Mouse (Mus musculus) cerebellum, postnatal 10 days (tissue): ENCODE measurements around the gene Vmn1r78.
"Not testable (repeated sequence)": the region's sequence is repeated elsewhere in the genome, so short reads cannot be mapped to it uniquely, and the experiment has no call there.

Experiments used
- DNase-seq, 2 experiments: peaks; one replicate each; pipeline ENCODE4 v3.0.0; 2021; ENCODE audit warnings: mixed read lengths in 2 of 2

The Vmn1r78 gene

GRCm38 (mm10) chr7:12149957-12150356 lies at the start of gene Vmn1r78:
TSS of gene Vmn1r78 (plus strand) at chr7:12150257.
- DNase-seq, result no peak

- DNase-seq, result not testable (repeated sequence)
These were observed 6.4 kb downstream of the Vmn1r78 start for GRCm38 (mm10) chr7:12156463-12156862.

DNA sequence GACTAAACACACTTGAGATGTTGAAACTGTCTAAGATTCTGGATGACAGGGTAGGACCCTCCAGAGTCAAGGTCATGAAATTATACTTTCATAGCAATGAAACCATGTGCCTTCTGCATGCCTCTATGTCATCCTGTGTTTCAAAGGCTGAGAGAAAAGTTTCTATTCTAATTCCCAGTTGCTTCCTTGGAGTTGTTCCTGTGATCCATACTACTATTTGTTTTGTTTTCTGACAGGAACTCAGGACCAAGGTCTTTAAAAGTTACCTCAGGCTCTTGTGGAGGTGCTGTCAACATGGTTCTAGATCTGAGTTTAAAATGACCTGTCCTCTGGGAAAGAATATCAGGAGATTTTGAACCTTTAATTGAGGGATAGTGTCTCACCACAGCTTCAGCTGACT lies 20.9 kb downstream of the Vmn1r78 start, which contains the start of gene Vmn1r79:
Gene Vmn1r79 (plus strand): TSS at position 301 of the 400 bp plus-strand sequence.
- not testable (repeated sequence) for DNase-seq

- DNase-seq, result not testable (repeated sequence)
These were observed 22.9 kb downstream of the Vmn1r78 start for GRCm38 (mm10) chr7:12172926-12173325.

DNA sequence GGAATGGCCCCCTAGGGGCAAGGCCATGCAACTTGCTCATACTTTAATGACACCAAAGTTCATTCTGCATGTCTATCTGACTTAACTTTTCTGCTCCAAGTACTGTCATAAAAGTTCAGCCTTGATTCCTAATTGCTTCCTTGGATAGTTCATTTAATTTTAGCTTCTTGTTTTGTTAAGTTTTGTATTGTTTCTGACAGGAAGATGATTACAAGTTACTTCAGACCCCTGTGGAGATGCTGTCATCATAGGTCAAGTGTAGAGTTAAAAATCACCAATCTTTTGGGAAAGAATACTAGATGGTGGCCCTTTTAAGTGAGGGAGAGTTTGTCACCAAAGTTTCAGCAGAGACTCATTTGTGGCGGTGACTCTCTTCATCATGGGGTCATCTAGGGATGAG lies 38.9 kb downstream of the Vmn1r78 start, which contains the start of gene Vmn1r80:
Gene Vmn1r80 (plus strand): TSS at position 301 of the 400 bp plus-strand sequence.
- DNase-seq, result no peak

- no peak for DNase-seq
These were observed 54.1 kb downstream of the Vmn1r78 start for GRCm38 (mm10) chr7:12204141-12204540.
